Mouse (Mus musculus): Measurements from ENCODE around the gene Ttll2. TPM values are rescaled to one million over a fixed set of nuclear protein-coding genes. Genes with fewer than 3 reads are reported as not detected.
"Not testable (repeated sequence)": the region's sequence is repeated elsewhere in the genome, so short reads cannot be mapped to it uniquely, and the experiment has no call there.

Gene Ttll2
- polyA plus RNA-seq, 1 experiment, result not detected

- DNase-seq; H3K27ac ChIP-seq (ENCODE audit: insufficient read depth, low read length); H3K27me3 ChIP-seq (ENCODE audit: control insufficient read depth, insufficient read depth, low read length); H3K4me1 ChIP-seq (ENCODE audit: control insufficient read depth, insufficient read depth, low read length); H3K4me3 ChIP-seq (replicated peaks; ENCODE audit: insufficient read depth, low read depth, low read length): not testable (repeated sequence)
- 55% methylated on average over 12 of the region's 13 CpGs for WGBS
These were observed 31.0 kb upstream of the Ttll2 start for GRCm38 (mm10) chr17:7383167-7384143.

- H3K27ac ChIP-seq (ENCODE audit: insufficient read depth, low read length); H3K4me3 ChIP-seq (replicated peaks; ENCODE audit: insufficient read depth, low read depth, low read length); DNase-seq; H3K4me1 ChIP-seq (ENCODE audit: control insufficient read depth, insufficient read depth, low read length); H3K27me3 ChIP-seq (ENCODE audit: control insufficient read depth, insufficient read depth, low read length): not testable (repeated sequence)
- 93% methylated on average over 1 of the region's 3 CpGs for WGBS
These were observed 30.2 kb upstream of the Ttll2 start for GRCm38 (mm10) chr17:7382711-7383110.

GRCm38 (mm10) chr17:7377907-7378306 is 25.4 kb upstream of the Ttll2 start:
- H3K27ac ChIP-seq (ENCODE audit: insufficient read depth, low read length); DNase-seq; H3K4me1 ChIP-seq (ENCODE audit: control insufficient read depth, insufficient read depth, low read length); H3K4me3 ChIP-seq (replicated peaks; ENCODE audit: insufficient read depth, low read depth, low read length); H3K27me3 ChIP-seq (ENCODE audit: control insufficient read depth, insufficient read depth, low read length): not testable (repeated sequence)
- 66% methylated on average over 2 of the region's 3 CpGs for WGBS

DNA sequence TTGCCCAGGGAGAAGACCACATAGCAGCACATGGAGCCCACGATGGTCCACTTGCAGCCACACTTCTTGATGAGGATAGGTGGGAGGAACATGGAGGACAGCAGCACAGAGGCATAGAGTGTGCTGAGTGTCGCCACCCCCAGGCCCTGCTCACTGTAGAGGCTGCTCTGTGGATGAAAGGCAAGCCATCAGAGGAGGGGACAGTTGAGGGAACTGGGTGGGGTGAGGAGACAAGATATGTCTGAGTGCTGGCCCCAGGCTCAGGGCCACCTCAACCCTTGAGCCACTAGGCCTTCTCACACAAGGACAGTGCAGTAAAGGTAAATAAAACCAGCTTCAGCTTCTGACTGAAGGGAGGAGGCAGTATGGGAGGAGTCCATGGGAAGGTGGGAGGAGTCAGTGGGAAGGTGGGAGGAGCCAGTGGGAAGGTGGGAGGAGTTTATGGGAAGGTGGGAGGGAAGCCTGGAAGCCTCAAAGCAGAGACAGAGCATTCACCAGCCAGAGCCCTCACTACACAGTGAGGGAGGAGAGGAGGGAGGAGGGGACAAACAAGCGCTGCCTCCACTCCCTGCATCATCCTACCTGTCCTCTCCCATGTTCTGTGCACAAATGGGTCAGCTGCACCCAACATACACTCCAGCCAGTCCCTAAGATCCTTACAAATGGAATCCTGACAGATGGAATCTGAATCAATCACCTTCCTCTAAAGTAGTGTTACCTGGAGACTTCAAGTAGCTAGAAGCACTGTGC is 24.6 kb upstream of the Ttll2 start:
- H3K27me3 ChIP-seq (ENCODE audit: control insufficient read depth, insufficient read depth, low read length); DNase-seq; H3K27ac ChIP-seq (ENCODE audit: insufficient read depth, low read length); H3K4me1 ChIP-seq (ENCODE audit: control insufficient read depth, insufficient read depth, low read length); H3K4me3 ChIP-seq (replicated peaks; ENCODE audit: insufficient read depth, low read depth, low read length): not testable (repeated sequence)
- 100% methylated on average over 1 of the region's 3 CpGs for WGBS

- not testable (repeated sequence) for DNase-seq; H3K4me1 ChIP-seq (ENCODE audit: control insufficient read depth, insufficient read depth, low read length); H3K27ac ChIP-seq (ENCODE audit: insufficient read depth, low read length); H3K4me3 ChIP-seq (replicated peaks; ENCODE audit: insufficient read depth, low read depth, low read length); H3K27me3 ChIP-seq (ENCODE audit: control insufficient read depth, insufficient read depth, low read length)
- 96% methylated on average over 3 of the region's 5 CpGs for WGBS
These were observed 19.4 kb upstream of the Ttll2 start, which contains the start of gene Gm49630 for GRCm38 (mm10) chr17:7371879-7372278. TSS of gene Gm49630 (minus strand) at chr17:7371979.

DNA sequence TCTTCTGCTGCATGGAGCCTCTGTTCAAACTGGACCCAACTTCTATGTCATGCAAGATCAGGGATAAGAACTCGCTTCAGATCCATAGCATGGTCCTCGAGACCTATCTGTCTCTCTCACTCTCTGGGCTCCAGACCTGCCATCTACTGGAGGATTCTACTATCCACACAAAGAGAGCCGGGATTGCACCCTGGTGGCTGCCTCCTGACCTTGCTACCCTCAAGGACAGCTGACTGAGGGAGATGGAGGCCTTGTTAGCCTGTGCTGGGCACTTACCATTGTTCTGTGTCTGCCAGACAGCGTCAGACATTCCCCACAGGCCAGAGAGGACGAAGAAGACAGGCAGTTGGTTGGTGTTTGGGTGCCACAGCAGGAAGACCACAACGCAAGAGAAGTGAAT is 16.9 kb upstream of the Ttll2 start:
- H3K4me3 ChIP-seq (replicated peaks; ENCODE audit: insufficient read depth, low read depth, low read length); H3K4me1 ChIP-seq (ENCODE audit: control insufficient read depth, insufficient read depth, low read length); H3K27me3 ChIP-seq (ENCODE audit: control insufficient read depth, insufficient read depth, low read length); H3K27ac ChIP-seq (ENCODE audit: insufficient read depth, low read length); DNase-seq: not testable (repeated sequence)
- WGBS, result 81% methylated on average over 6 of the region's 6 CpGs

- H3K27ac ChIP-seq (ENCODE audit: insufficient read depth, low read length); DNase-seq; H3K4me1 ChIP-seq (ENCODE audit: control insufficient read depth, insufficient read depth, low read length); H3K4me3 ChIP-seq (replicated peaks; ENCODE audit: insufficient read depth, low read depth, low read length); H3K27me3 ChIP-seq (ENCODE audit: control insufficient read depth, insufficient read depth, low read length): not testable (repeated sequence)
- 27% methylated on average over 5 of the region's 7 CpGs for WGBS
These were observed 14.3 kb upstream of the Ttll2 start for GRCm38 (mm10) chr17:7366676-7367374.

GRCm38 (mm10) chr17:7366265-7366664 is 13.8 kb upstream of the Ttll2 start:
- H3K27ac ChIP-seq (ENCODE audit: insufficient read depth, low read length); DNase-seq; H3K4me1 ChIP-seq (ENCODE audit: control insufficient read depth, insufficient read depth, low read length); H3K27me3 ChIP-seq (ENCODE audit: control insufficient read depth, insufficient read depth, low read length); H3K4me3 ChIP-seq (replicated peaks; ENCODE audit: insufficient read depth, low read depth, low read length): not testable (repeated sequence)
- WGBS, result no CpG with 5 or more reads among the region's 1 CpGs

- H3K4me1 ChIP-seq (ENCODE audit: control insufficient read depth, insufficient read depth, low read length); H3K27ac ChIP-seq (ENCODE audit: insufficient read depth, low read length); DNase-seq; H3K4me3 ChIP-seq (replicated peaks; ENCODE audit: insufficient read depth, low read depth, low read length); H3K27me3 ChIP-seq (ENCODE audit: control insufficient read depth, insufficient read depth, low read length): not testable (repeated sequence)
- 88% methylated on average over 1 of the region's 3 CpGs for WGBS
These were observed 13.1 kb upstream of the Ttll2 start for GRCm38 (mm10) chr17:7365615-7366014.

GRCm38 (mm10) chr17:7360749-7361465 is 8.4 kb upstream of the Ttll2 start:
- 24% methylated on average over 9 of the region's 9 CpGs for WGBS

GRCm38 (mm10) chr17:7359806-7360205 is 7.3 kb upstream of the Ttll2 start:
- WGBS, result 78% methylated on average over 4 of the region's 4 CpGs
- H3K27me3 ChIP-seq (ENCODE audit: control insufficient read depth, insufficient read depth, low read length); DNase-seq; H3K27ac ChIP-seq (ENCODE audit: insufficient read depth, low read length); H3K4me1 ChIP-seq (ENCODE audit: control insufficient read depth, insufficient read depth, low read length); H3K4me3 ChIP-seq (replicated peaks; ENCODE audit: insufficient read depth, low read depth, low read length): not testable (repeated sequence)

More at GRCm38 (mm10) chr17:7360749-7361465, 8.4 kb upstream of the Ttll2 start:
- H3K4me1 ChIP-seq (ENCODE audit: control insufficient read depth, insufficient read depth, low read length); H3K4me3 ChIP-seq (replicated peaks; ENCODE audit: insufficient read depth, low read depth, low read length); H3K27me3 ChIP-seq (ENCODE audit: control insufficient read depth, insufficient read depth, low read length); H3K27ac ChIP-seq (ENCODE audit: insufficient read depth, low read length): not testable (repeated sequence)
- peak; percentile 78 to 84 for DNase-seq
